Mouse (Mus musculus): ENCODE data around the gene 2900026A02Rik. TPM values are rescaled to one million over a fixed set of nuclear protein-coding genes. Genes with fewer than 3 reads are reported as not detected.

The 2900026A02Rik gene
- polyA plus RNA-seq, 1 experiment from 2014 or later, result 7.2 TPM

- H3K27ac ChIP-seq (ENCODE audit: low read length), result no peak overlapping the region
- 78% methylated on average over 10 of the region's 10 CpGs for WGBS
- peaks cover 6% of the 10 kb centered on the region; the same call in 1 of the 2 replicates for H3K36me3 ChIP-seq (ENCODE audit: insufficient read depth, low read length)
- no peak overlapping the region for H3K4me2 ChIP-seq (replicated peaks; ENCODE audit: low read depth, low read length)
- H3K4me3 ChIP-seq (ENCODE audit: low read length), result no peak overlapping the region
- no peaks in the 10 kb centered on the region for H3K9me3 ChIP-seq (ENCODE audit: low read length)
- no peak for ATAC-seq (ENCODE audit: low FRiP score, low TSS enrichment)
- no peaks in the 10 kb centered on the region for H3K27me3 ChIP-seq (ENCODE audit: insufficient read depth, low read length)
- H3K4me1 ChIP-seq (ENCODE audit: insufficient read depth, low read length), result 0 out of 2 replicates have a peak, but pooled peaks cover 2% of the 10 kb centered on the region
- no peak overlapping the region for H3K9ac ChIP-seq (replicated peaks; ENCODE audit: low read length)
Measured at GRCm38 (mm10) chr5:113101457-113101856, 119.6 kb downstream of the 2900026A02Rik start.

DNA sequence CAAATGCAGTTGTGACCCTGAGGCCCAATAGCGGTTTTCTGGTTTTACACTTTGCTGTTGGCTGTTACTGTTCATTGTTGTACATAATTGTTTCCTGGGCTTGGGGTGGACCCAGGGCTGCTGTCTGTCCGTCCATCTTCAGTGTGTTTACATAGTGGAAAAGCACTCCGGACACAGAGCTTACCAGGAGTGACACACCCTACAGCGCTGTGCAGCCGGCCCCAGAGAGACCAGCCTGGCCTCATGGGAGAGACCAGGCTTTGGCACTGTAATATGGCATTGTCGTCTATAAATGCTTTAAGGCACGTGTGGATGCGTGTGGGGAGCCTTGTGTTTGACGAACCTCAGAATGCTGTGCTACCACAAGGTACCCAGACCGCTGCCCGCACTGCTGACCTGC is 120.6 kb downstream of the 2900026A02Rik start:
- WGBS, result 78% methylated on average over 11 of the region's 11 CpGs

DNA sequence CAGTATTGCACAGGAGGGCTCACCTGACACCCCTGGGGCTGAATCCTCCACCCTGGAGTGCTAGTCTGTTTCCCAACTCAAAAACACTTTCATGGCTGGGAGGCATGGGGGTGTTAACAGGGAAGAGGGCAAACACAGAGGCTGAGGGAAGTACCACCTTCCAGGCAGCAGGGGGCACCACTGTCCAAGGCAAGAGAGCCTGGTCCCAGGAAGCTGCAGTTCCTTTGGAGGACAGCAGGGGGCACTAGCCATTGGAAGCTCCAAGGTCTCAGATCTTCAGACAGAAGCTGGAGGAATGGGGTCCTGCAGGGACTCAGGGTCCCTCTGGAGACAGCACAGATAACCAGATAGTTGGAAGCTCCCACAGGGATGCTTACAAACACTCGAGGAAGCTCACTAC is 121.5 kb downstream of the 2900026A02Rik start:
- Histone ChIP-seq H3K4me3 (ENCODE audit: low read length) (no peak overlapping the region), H3K4me2 (replicated peaks; ENCODE audit: low read depth, low read length) (no peak overlapping the region), H3K9me3 (ENCODE audit: low read length) (no peaks in the 10 kb centered on the region), H3K27me3 (ENCODE audit: insufficient read depth, low read length) (no peaks in the 10 kb centered on the region), H3K4me1 (ENCODE audit: insufficient read depth, low read length) (0 out of 2 replicates have a peak, but pooled peaks cover 2% of the 10 kb centered on the region), H3K36me3 (ENCODE audit: insufficient read depth, low read length) (peaks cover 19% of the 10 kb centered on the region; the same call in 1 of the 2 replicates), H3K9ac (replicated peaks; ENCODE audit: low read length) (no peak overlapping the region), H3K27ac (ENCODE audit: low read length) (no peak overlapping the region)
- peak; percentile 16; the same call in 1 of the 2 replicates for ATAC-seq (ENCODE audit: low FRiP score, low TSS enrichment)
- 6% methylated on average over 1 of the region's 1 CpGs for WGBS

More for the DNA sequence above, 120.6 kb downstream of the 2900026A02Rik start:
- no peak overlapping the region for H3K27ac ChIP-seq (ENCODE audit: low read length)
- H3K36me3 ChIP-seq (ENCODE audit: insufficient read depth, low read length), result peaks cover 14% of the 10 kb centered on the region; the same call in 1 of the 2 replicates
- no peak overlapping the region for H3K4me2 ChIP-seq (replicated peaks; ENCODE audit: low read depth, low read length)
- 0 out of 2 replicates have a peak, but pooled peaks cover 2% of the 10 kb centered on the region for H3K4me1 ChIP-seq (ENCODE audit: insufficient read depth, low read length)
- no peaks in the 10 kb centered on the region for H3K9me3 ChIP-seq (ENCODE audit: low read length)
- H3K9ac ChIP-seq (replicated peaks; ENCODE audit: low read length), result no peak overlapping the region
- no peak for ATAC-seq (ENCODE audit: low FRiP score, low TSS enrichment)
- H3K27me3 ChIP-seq (ENCODE audit: insufficient read depth, low read length), result no peaks in the 10 kb centered on the region
- H3K4me3 ChIP-seq (ENCODE audit: low read length), result no peak overlapping the region

- H3K9me3 ChIP-seq (ENCODE audit: low read length), result no peaks in the 10 kb centered on the region
- no peak overlapping the region for H3K4me3 ChIP-seq (ENCODE audit: low read length)
- H3K4me2 ChIP-seq (replicated peaks; ENCODE audit: low read depth, low read length), result no peak overlapping the region
- H3K36me3 ChIP-seq (ENCODE audit: insufficient read depth, low read length), result peaks cover 19% of the 10 kb centered on the region; the same call in 1 of the 2 replicates
- H3K27me3 ChIP-seq (ENCODE audit: insufficient read depth, low read length), result no peaks in the 10 kb centered on the region
- WGBS, result 91% methylated on average over 17 of the region's 17 CpGs
- H3K27ac ChIP-seq (ENCODE audit: low read length), result no peak overlapping the region
- peaks cover 2% of the 10 kb centered on the region; the same call in 1 of the 2 replicates for H3K4me1 ChIP-seq (ENCODE audit: insufficient read depth, low read length)
- no peak overlapping the region for H3K9ac ChIP-seq (replicated peaks; ENCODE audit: low read length)
- ATAC-seq (ENCODE audit: low FRiP score, low TSS enrichment), result no peak
Measured at GRCm38 (mm10) chr5:113097551-113097950, 123.5 kb downstream of the 2900026A02Rik start.

- WGBS, result 85% methylated on average over 18 of the region's 18 CpGs
- no peak overlapping the region for H3K27ac ChIP-seq (ENCODE audit: low read length)
- no peak overlapping the region for H3K9ac ChIP-seq (replicated peaks; ENCODE audit: low read length)
- no peaks in the 10 kb centered on the region for H3K9me3 ChIP-seq (ENCODE audit: low read length)
- H3K4me2 ChIP-seq (replicated peaks; ENCODE audit: low read depth, low read length), result no peak overlapping the region
- no peaks in the 10 kb centered on the region for H3K27me3 ChIP-seq (ENCODE audit: insufficient read depth, low read length)
- ATAC-seq (ENCODE audit: low FRiP score, low TSS enrichment), result no peak
- H3K4me3 ChIP-seq (ENCODE audit: low read length), result no peak overlapping the region
- H3K4me1 ChIP-seq (ENCODE audit: insufficient read depth, low read length), result peaks cover 14% of the 10 kb centered on the region
- H3K36me3 ChIP-seq (ENCODE audit: insufficient read depth, low read length), result peaks cover 24% of the 10 kb centered on the region
Measured at GRCm38 (mm10) chr5:113095456-113095855, 125.6 kb downstream of the 2900026A02Rik start.

GRCm38 (mm10) chr5:113092406-113092805 is 128.6 kb downstream of the 2900026A02Rik start:
- peaks cover 17% of the 10 kb centered on the region for H3K4me1 ChIP-seq (ENCODE audit: insufficient read depth, low read length)
- H3K4me3 ChIP-seq (ENCODE audit: low read length), result no peak overlapping the region
- no peak overlapping the region for H3K4me2 ChIP-seq (replicated peaks; ENCODE audit: low read depth, low read length)
- no peak overlapping the region for H3K27ac ChIP-seq (ENCODE audit: low read length)
- no peaks in the 10 kb centered on the region for H3K27me3 ChIP-seq (ENCODE audit: insufficient read depth, low read length)
- no peaks in the 10 kb centered on the region for H3K9me3 ChIP-seq (ENCODE audit: low read length)
- H3K36me3 ChIP-seq (ENCODE audit: insufficient read depth, low read length), result peaks cover 28% of the 10 kb centered on the region
- no peak overlapping the region for H3K9ac ChIP-seq (replicated peaks; ENCODE audit: low read length)
- WGBS, result 54% methylated on average over 7 of the region's 7 CpGs
- no peak for ATAC-seq (ENCODE audit: low FRiP score, low TSS enrichment)

DNA sequence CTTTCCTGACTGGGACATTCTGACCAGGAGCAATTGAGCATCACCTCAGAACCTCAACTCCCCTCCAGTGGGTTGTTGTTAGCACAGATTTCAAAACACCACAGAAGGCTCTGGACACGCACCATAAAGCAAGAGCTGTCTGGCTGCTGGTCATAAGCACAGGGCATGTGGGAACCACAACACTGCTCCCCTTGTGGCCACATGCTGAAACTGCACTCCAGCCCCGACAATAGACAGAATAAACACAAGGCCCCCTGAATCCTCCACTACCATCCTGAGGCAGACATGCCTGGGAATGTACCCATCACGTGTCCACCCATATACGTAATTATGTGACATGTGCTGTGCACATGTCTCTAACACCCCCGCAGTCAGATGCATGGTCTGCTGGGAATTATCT is 129.9 kb downstream of the 2900026A02Rik start:
- Histone ChIP-seq H3K9ac (replicated peaks; ENCODE audit: low read length) (no peak overlapping the region), H3K27me3 (ENCODE audit: insufficient read depth, low read length) (no peaks in the 10 kb centered on the region), H3K9me3 (ENCODE audit: low read length) (no peaks in the 10 kb centered on the region), H3K36me3 (ENCODE audit: insufficient read depth, low read length) (peaks cover 23% of the 10 kb centered on the region; the same call in 1 of the 2 replicates), H3K27ac (ENCODE audit: low read length) (no peak overlapping the region), H3K4me1 (ENCODE audit: insufficient read depth, low read length) (peaks cover 21% of the 10 kb centered on the region), H3K4me3 (ENCODE audit: low read length) (no peak overlapping the region), H3K4me2 (replicated peaks; ENCODE audit: low read depth, low read length) (no peak overlapping the region)
- 47% methylated on average over 5 of the region's 5 CpGs for WGBS
- peak; percentile 81 for ATAC-seq (ENCODE audit: low FRiP score, low TSS enrichment)

DNA sequence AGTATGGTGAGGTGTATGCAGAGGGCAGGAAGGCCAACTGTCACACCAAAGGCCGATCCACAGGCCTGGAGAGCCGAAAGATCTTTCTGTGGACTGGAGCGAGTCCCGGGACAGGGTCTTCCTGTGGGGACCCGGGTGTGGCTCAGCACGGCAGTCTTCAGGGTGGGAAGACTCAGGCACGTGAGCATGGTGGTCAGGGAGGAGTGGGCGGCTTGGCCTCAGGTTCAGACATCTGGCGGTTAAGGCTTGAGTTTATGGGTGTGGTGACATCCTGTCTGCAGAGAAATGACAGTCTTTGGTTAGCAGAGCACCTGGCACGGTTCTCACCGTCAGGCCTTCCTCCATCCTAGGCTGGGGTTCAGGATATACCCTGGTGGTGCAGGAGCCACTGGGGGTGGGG is 130.3 kb downstream of the 2900026A02Rik start:
- Histone ChIP-seq H3K9me3 (ENCODE audit: low read length) (no peaks in the 10 kb centered on the region), H3K4me3 (ENCODE audit: low read length) (no peak overlapping the region), H3K27ac (ENCODE audit: low read length) (no peak overlapping the region), H3K4me1 (ENCODE audit: insufficient read depth, low read length) (peaks cover 21% of the 10 kb centered on the region), H3K27me3 (ENCODE audit: insufficient read depth, low read length) (no peaks in the 10 kb centered on the region), H3K36me3 (ENCODE audit: insufficient read depth, low read length) (peaks cover 19% of the 10 kb centered on the region; the same call in 1 of the 2 replicates), H3K9ac (replicated peaks; ENCODE audit: low read length) (no peak overlapping the region), H3K4me2 (replicated peaks; ENCODE audit: low read depth, low read length) (no peak overlapping the region)
- WGBS, result 50% methylated on average over 11 of the region's 11 CpGs
- no peak; the same call in 1 of the 2 replicates for ATAC-seq (ENCODE audit: low FRiP score, low TSS enrichment)

DNA sequence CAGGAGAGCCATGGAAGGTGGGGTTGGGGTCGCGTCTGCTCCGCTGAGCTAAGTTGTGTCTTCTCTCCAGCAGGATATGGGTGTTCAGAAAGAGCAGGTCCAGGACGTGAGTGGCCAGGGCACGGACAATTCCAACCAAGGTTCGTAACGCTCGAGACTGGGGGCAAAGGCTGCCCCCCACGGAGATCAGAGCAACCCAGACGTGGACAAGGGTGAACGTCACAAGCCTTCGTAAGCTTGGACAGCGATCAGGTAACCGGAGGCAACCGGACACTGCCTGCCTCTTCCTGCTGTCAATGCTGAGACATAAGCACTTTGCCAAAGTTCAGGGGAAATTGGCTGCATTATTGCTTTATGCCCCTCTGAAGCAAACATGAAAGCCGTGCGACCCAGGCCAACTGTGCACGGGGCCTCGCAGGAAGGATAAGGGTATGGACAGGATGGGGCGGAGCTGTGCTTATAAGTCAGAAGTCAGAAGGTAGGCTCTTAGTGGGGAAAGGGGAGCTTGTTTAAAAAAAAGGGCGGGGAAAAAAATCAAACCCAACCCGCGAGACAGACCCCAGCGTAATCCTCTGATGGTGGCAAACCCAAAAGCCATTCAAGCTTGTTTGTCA is 130.9 kb downstream of the 2900026A02Rik start:
- ATAC-seq (ENCODE audit: low FRiP score, low TSS enrichment), result no peak
- H3K9ac ChIP-seq (replicated peaks; ENCODE audit: low read length), result no peak overlapping the region
- peaks cover 21% of the 10 kb centered on the region for H3K4me1 ChIP-seq (ENCODE audit: insufficient read depth, low read length)
- H3K9me3 ChIP-seq (ENCODE audit: low read length), result no peaks in the 10 kb centered on the region
- no peak overlapping the region for H3K4me3 ChIP-seq (ENCODE audit: low read length)
- H3K36me3 ChIP-seq (ENCODE audit: insufficient read depth, low read length), result peaks cover 16% of the 10 kb centered on the region; the same call in 1 of the 2 replicates
- no peak overlapping the region for H3K4me2 ChIP-seq (replicated peaks; ENCODE audit: low read depth, low read length)
- 69% methylated on average over 24 of the region's 24 CpGs for WGBS
- no peaks in the 10 kb centered on the region for H3K27me3 ChIP-seq (ENCODE audit: insufficient read depth, low read length)
- H3K27ac ChIP-seq (ENCODE audit: low read length), result no peak overlapping the region

DNA sequence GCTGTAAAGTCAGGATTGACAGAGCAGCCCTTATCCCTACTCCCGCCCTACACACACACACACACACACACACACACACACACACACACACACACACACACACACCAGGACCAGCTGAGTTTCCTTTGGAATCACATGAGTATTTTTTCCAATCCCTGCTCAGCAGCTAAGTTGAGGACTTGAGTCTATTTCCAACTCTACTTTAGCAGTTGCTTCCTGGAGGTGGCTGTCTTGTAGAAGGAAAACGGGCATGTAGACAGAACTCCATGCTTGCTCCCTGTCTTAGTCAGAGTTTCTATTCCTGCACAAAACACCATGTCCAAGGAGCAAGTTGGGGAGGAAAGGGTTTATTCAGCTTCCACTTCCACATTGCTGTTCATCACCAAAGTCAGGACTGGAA is 133.6 kb downstream of the 2900026A02Rik start:
- Histone ChIP-seq H3K36me3 (ENCODE audit: insufficient read depth, low read length) (peaks cover 11% of the 10 kb centered on the region; the same call in 1 of the 2 replicates), H3K9me3 (ENCODE audit: low read length) (0 out of 2 replicates have a peak, but pooled peaks cover 5% of the 10 kb centered on the region), H3K4me2 (replicated peaks; ENCODE audit: low read depth, low read length) (no peak overlapping the region), H3K27me3 (ENCODE audit: insufficient read depth, low read length) (no peaks in the 10 kb centered on the region), H3K4me1 (ENCODE audit: insufficient read depth, low read length) (peaks cover 25% of the 10 kb centered on the region), H3K27ac (ENCODE audit: low read length) (no peak overlapping the region), H3K9ac (replicated peaks; ENCODE audit: low read length) (no peak overlapping the region), H3K4me3 (ENCODE audit: low read length) (no peak overlapping the region)
- 87% methylated on average over 2 of the region's 2 CpGs for WGBS
- no peak for ATAC-seq (ENCODE audit: low FRiP score, low TSS enrichment)
